Comparison of ENCODE assay signal across 18 mouse cellular contexts in the genomic region with DNA sequence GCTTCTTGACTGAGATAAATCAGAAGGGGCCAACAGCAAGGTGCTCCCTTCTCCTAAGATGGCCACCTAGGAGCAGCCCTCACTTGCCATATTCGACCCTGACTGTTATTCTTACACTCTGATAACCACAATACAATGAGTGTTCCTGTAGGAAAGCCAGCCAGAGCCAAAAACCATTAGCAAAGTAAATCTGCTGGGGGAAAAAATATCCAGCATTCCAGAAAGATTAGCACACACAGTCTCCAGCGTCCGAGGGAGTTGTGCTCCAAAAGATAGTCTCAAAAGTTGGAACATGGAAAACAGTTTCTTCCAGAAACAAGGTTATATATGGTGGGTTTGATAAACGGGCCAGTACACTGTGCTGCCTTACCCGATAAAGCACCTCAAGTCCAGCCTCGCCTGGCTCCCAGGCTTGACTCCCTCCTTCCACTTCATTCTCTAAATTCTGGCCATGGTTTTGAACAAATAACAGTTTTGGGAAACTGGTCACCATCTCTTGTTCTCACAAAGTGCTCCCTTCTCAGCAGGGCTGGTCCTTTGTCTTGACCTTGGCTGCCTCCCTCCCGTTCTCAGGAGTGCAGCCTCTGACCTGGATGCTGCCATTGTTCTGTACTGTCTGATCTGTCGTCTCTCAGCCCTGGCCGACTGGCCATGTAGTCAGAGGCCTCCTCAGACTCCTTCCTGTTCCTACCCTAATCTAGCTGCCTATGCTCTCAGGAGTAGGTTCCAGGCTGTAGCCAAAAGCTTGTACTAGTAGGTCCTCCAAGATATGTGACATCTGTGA. TPM values are rescaled to one million over a fixed set of nuclear protein-coding genes. Genes with fewer than 3 reads are reported as not detected.
DNase-seq lines count a peak whose midpoint lies in the region; ATAC-seq and TF ChIP-seq lines count a peak whose summit lies in the region.
"Had no signal": no experiment of that assay in that cellular context is flagged by ENCODE, and none has a peak within 500 bp of the region (broad histone marks: within the 10 kb centered on the region; RNA-seq: fewer than 3 reads in every experiment).

No protein-coding gene starts in this region.

- 0 out of 2 replicates have a peak overlapping the region, but pooled peaks have one; percentile 3 for H3K27ac ChIP-seq in kidney, embryonic 15.5 days
- H3K27ac ChIP-seq in kidney, adult 2 months (ENCODE audit: insufficient read depth, low read depth, low read length) = no peak overlapping the region
- H3K27ac ChIP-seq in testis, adult 2 months (ENCODE audit: control insufficient read depth, insufficient read depth, low read depth, low read length) = peak overlapping the region; percentile 83
- H3K27ac ChIP-seq in intestine, embryonic 15.5 days = peak overlapping the region; percentile 54; the same call in 1 of the 2 replicates
- H3K27ac ChIP-seq in layer of hippocampus, adult 2 months = no peak overlapping the region
- no peak overlapping the region for H3K27ac ChIP-seq in kidney, embryonic 14.5 days (ENCODE audit: low read depth, low read length)
- H3K27ac ChIP-seq: forebrain, embryonic 15.5 days had no signal

- no peak overlapping the region for H3K4me2 ChIP-seq in kidney, embryonic 15.5 days
- H3K4me2 ChIP-seq in intestine, embryonic 15.5 days (replicated peaks) = no peak overlapping the region
- no peak overlapping the region for H3K4me2 ChIP-seq in kidney, embryonic 14.5 days (replicated peaks; ENCODE audit: low read depth, low read length)
- H3K4me2 ChIP-seq: forebrain, embryonic 15.5 days had no signal

- no peak overlapping the region for H3K9ac ChIP-seq in kidney, embryonic 15.5 days
- H3K9ac ChIP-seq in intestine, embryonic 15.5 days = no peak overlapping the region
- H3K9ac ChIP-seq in kidney, embryonic 14.5 days (ENCODE audit: low read depth, low read length) = no peak overlapping the region
- H3K9ac ChIP-seq: forebrain, embryonic 15.5 days had no signal

- WGBS in kidney, embryonic 15.5 days = 69% methylated on average over 9 of the region's 9 CpGs
- 65% methylated on average over 9 of the region's 9 CpGs for WGBS in kidney, adult 2 months
- 63% methylated on average over 9 of the region's 9 CpGs for WGBS in intestine, embryonic 15.5 days
- 70% methylated on average over 9 of the region's 9 CpGs for WGBS in kidney, embryonic 14.5 days

- H3K27me3 ChIP-seq in kidney, embryonic 15.5 days = no peaks in the 10 kb centered on the region
- H3K27me3 ChIP-seq in kidney, adult 2 months (replicated peaks; ENCODE audit: control insufficient read depth, insufficient read depth, low read length) = no peaks in the 10 kb centered on the region
- no peaks in the 10 kb centered on the region for H3K27me3 ChIP-seq in testis, adult 2 months (ENCODE audit: control insufficient read depth, insufficient read depth, low read length)
- H3K27me3 ChIP-seq in intestine, embryonic 15.5 days (replicated peaks) = no peaks in the 10 kb centered on the region
- no peaks in the 10 kb centered on the region for H3K27me3 ChIP-seq in kidney, embryonic 14.5 days (ENCODE audit: control insufficient read depth, insufficient read depth, low read length)
- H3K27me3 ChIP-seq: forebrain, embryonic 15.5 days had no signal

- TF ChIP-seq CTCF in kidney, adult 2 months (conservative IDR thresholded peaks at IDR 0.05; ENCODE audit: insufficient read depth, insufficient read length, low read depth, low read length) = no peak
- TF ChIP-seq CTCF in testis, adult 2 months (IDR thresholded peaks at IDR 0.05; ENCODE audit: control insufficient read depth, insufficient read depth, insufficient replicate concordance, low read depth, low read length) = no peak
- no peak for TF ChIP-seq CTCF in layer of hippocampus, adult 2 months (conservative IDR thresholded peaks at IDR 0.05)

- no peak for DNase-seq in kidney, adult 2 months
- DNase-seq in testis, postnatal 10 days (ENCODE audit: low spot score) = no peak
- no peak for DNase-seq in layer of hippocampus, adult 2 months (ENCODE audit: low spot score in 2 of 2)
- no peak for DNase-seq in left cerebral cortex, postnatal 25 days (ENCODE audit: low spot score in 2 of 2)
- DNase-seq: B cell, adult 2 months; cerebellum, postnatal 36 days; gastrocnemius, postnatal 14 days; left cerebral cortex, postnatal 4 days; thymus, postnatal 14 days had no signal

- no peak for TF ChIP-seq POLR2A in kidney, adult 2 months (IDR thresholded peaks at IDR 0.05; ENCODE audit: low read depth, low read length)
- TF ChIP-seq POLR2A in testis, adult 2 months (IDR thresholded peaks at IDR 0.05; ENCODE audit: control insufficient read depth, low read depth, low read length) = no peak

- peaks cover 71% of the 10 kb centered on the region for H3K36me3 ChIP-seq in kidney, embryonic 15.5 days
- H3K36me3 ChIP-seq in kidney, adult 2 months (ENCODE audit: control insufficient read depth, insufficient read depth, low read length) = peaks cover 3% of the 10 kb centered on the region; the same call in 1 of the 2 replicates
- no peaks in the 10 kb centered on the region for H3K36me3 ChIP-seq in testis, adult 2 months (ENCODE audit: control insufficient read depth, insufficient read depth, low read length)
- peaks cover 25% of the 10 kb centered on the region for H3K36me3 ChIP-seq in intestine, embryonic 15.5 days
- H3K36me3 ChIP-seq in kidney, embryonic 14.5 days (ENCODE audit: control insufficient read depth, insufficient read depth, low read length) = peaks cover 67% of the 10 kb centered on the region

- ATAC-seq in kidney, embryonic 15.5 days (replicated peaks; ENCODE audit: low FRiP score) = no peak
- ATAC-seq in intestine, embryonic 15.5 days = no peak
- ATAC-seq in kidney, embryonic 14.5 days (ENCODE audit: low FRiP score, low TSS enrichment) = no peak
- ATAC-seq: forebrain, embryonic 15.5 days; hindbrain, embryonic 16.5 days had no signal

- peaks cover 17% of the 10 kb centered on the region for H3K4me1 ChIP-seq in kidney, embryonic 15.5 days
- H3K4me1 ChIP-seq in kidney, adult 2 months (ENCODE audit: control insufficient read depth, insufficient read depth, low read length) = no peaks in the 10 kb centered on the region
- peaks cover 8% of the 10 kb centered on the region for H3K4me1 ChIP-seq in testis, adult 2 months (ENCODE audit: control insufficient read depth, insufficient read depth, low read length)
- H3K4me1 ChIP-seq in intestine, embryonic 15.5 days (replicated peaks) = 0 out of 2 replicates have a peak, but pooled peaks cover 2% of the 10 kb centered on the region
- H3K4me1 ChIP-seq in kidney, embryonic 14.5 days (ENCODE audit: control insufficient read depth, insufficient read depth, low read length) = no peaks in the 10 kb centered on the region

- H3K4me3 ChIP-seq in kidney, embryonic 15.5 days (replicated peaks) = no peak overlapping the region
- no peak overlapping the region for H3K4me3 ChIP-seq in kidney, adult 2 months (ENCODE audit: insufficient read depth, low read depth, low read length)
- no peak overlapping the region for H3K4me3 ChIP-seq in testis, adult 2 months (ENCODE audit: control insufficient read depth, low read depth, low read length)
- H3K4me3 ChIP-seq in intestine, embryonic 15.5 days (replicated peaks) = no peak overlapping the region
- no peak overlapping the region for H3K4me3 ChIP-seq in layer of hippocampus, adult 2 months
- H3K4me3 ChIP-seq in kidney, embryonic 14.5 days (ENCODE audit: low read length) = no peak overlapping the region
- H3K4me3 ChIP-seq: forebrain, embryonic 15.5 days had no signal

- intact Hi-C loops in left cerebral cortex, postnatal 25 days (cut with DNase I) = no loop called here

- no peaks in the 10 kb centered on the region for H3K9me3 ChIP-seq in kidney, embryonic 15.5 days (replicated peaks)
- no peaks in the 10 kb centered on the region for H3K9me3 ChIP-seq in intestine, embryonic 15.5 days
- no peaks in the 10 kb centered on the region for H3K9me3 ChIP-seq in kidney, embryonic 14.5 days (ENCODE audit: control insufficient read depth, low read length)
- H3K9me3 ChIP-seq: forebrain, embryonic 15.5 days had no signal

RNA-seq across cellular contexts. Expression of a gene that starts 10.1 kb away (rescaled TPM):
- 102 and 127 TPM in 2 replicates for polyA plus RNA-seq in kidney, embryonic 15.5 days (2015; fragmentation: Nextera tagmentation; extraction: Ambion mirVana)
- 90.0 and 94.2 TPM in 2 replicates for polyA plus RNA-seq in kidney, adult 2 months (2012; rRNA removed)
- 35.2 and 40.1 TPM in 2 replicates for polyA plus RNA-seq in testis, adult 2 months (2012; rRNA removed)
- polyA plus RNA-seq in intestine, embryonic 15.5 days (2015; fragmentation: Nextera tagmentation; extraction: Ambion mirVana) = 82.7 and 83.4 TPM in 2 replicates
- 10 to 100 TPM; 44.3 to 44.5 TPM for total RNA-seq in layer of hippocampus, adult 2 months (2021)
- 10 to 100 TPM; 51.4 to 53.4 TPM for total RNA-seq in left cerebral cortex, postnatal 25 days (2021)
- polyA plus RNA-seq in kidney, embryonic 14.5 days (2014; fragmentation: Nextera tagmentation; extraction: Ambion mirVana) = 87.0 and 118 TPM in 2 replicates

RNA-seq across cellular contexts. Expression of a gene that starts 13.5 kb away (rescaled TPM):
- 7.5 and 8.5 TPM in 2 replicates for polyA plus RNA-seq in kidney, embryonic 15.5 days (2015; fragmentation: Nextera tagmentation; extraction: Ambion mirVana)
- polyA plus RNA-seq in kidney, adult 2 months (2012; rRNA removed) = 17.0 and 20.0 TPM in 2 replicates
- 0.30 and 0.76 TPM in 2 replicates for polyA plus RNA-seq in testis, adult 2 months (2012; rRNA removed)
- polyA plus RNA-seq in intestine, embryonic 15.5 days (2015; fragmentation: Nextera tagmentation; extraction: Ambion mirVana) = 7.6 TPM in 2 replicates
- total RNA-seq in layer of hippocampus, adult 2 months (2021) = not detected
- total RNA-seq in left cerebral cortex, postnatal 25 days (2021) = under 1 TPM; 0.21 to 0.27 TPM
- 3.1 and 3.3 TPM in 2 replicates for polyA plus RNA-seq in kidney, embryonic 14.5 days (2014; fragmentation: Nextera tagmentation; extraction: Ambion mirVana)
- total RNA-seq: MEL had no signal

RNA-seq across cellular contexts. Expression of a gene that starts 35.1 kb away (rescaled TPM):
- 0.24 and 0.26 TPM in 2 replicates for polyA plus RNA-seq in kidney, embryonic 15.5 days (2015; fragmentation: Nextera tagmentation; extraction: Ambion mirVana)
- polyA plus RNA-seq in kidney, adult 2 months (2012; rRNA removed) = 0.05 TPM in 2 replicates
- polyA plus RNA-seq in testis, adult 2 months (2012; rRNA removed) = 11.9 and 12.0 TPM in 2 replicates
- 0.20 and 0.25 TPM in 2 replicates for polyA plus RNA-seq in intestine, embryonic 15.5 days (2015; fragmentation: Nextera tagmentation; extraction: Ambion mirVana)
- 10 to 100 TPM; 76.1 to 76.4 TPM for total RNA-seq in layer of hippocampus, adult 2 months (2021)
- total RNA-seq in left cerebral cortex, postnatal 25 days (2021) = 100 to 1,000 TPM; 118 to 121 TPM
- polyA plus RNA-seq in kidney, embryonic 14.5 days (2014; fragmentation: Nextera tagmentation; extraction: Ambion mirVana) = 0.05 and 0.11 TPM in 2 replicates
- total RNA-seq: MEL had no signal

RNA-seq across cellular contexts. Expression of a gene that starts 40.5 kb away (rescaled TPM):
- not detected in 2 replicates for polyA plus RNA-seq in kidney, embryonic 15.5 days (2015; fragmentation: Nextera tagmentation; extraction: Ambion mirVana)
- not detected in 2 replicates for polyA plus RNA-seq in kidney, adult 2 months (2012; rRNA removed)
- polyA plus RNA-seq in testis, adult 2 months (2012; rRNA removed) = not detected in 2 replicates
- not detected in 2 replicates for polyA plus RNA-seq in intestine, embryonic 15.5 days (2015; fragmentation: Nextera tagmentation; extraction: Ambion mirVana)
- not detected for total RNA-seq in layer of hippocampus, adult 2 months (2021)
- not detected for total RNA-seq in left cerebral cortex, postnatal 25 days (2021)
- not detected in 2 replicates for polyA plus RNA-seq in kidney, embryonic 14.5 days (2014; fragmentation: Nextera tagmentation; extraction: Ambion mirVana)
- total RNA-seq: left cerebral cortex, postnatal 4 days; MEL had no signal
- polyA plus RNA-seq: embryonic facial prominence, embryonic 14.5 days; forebrain, embryonic 15.5 days; hindbrain, embryonic 16.5 days had no signal

RNA-seq across cellular contexts. Expression of a gene that starts 45.7 kb away (rescaled TPM):
- polyA plus RNA-seq in kidney, embryonic 15.5 days (2015; fragmentation: Nextera tagmentation; extraction: Ambion mirVana) = not detected in 2 replicates
- not detected in 2 replicates for polyA plus RNA-seq in kidney, adult 2 months (2012; rRNA removed)
- not detected in 2 replicates for polyA plus RNA-seq in testis, adult 2 months (2012; rRNA removed)
- not detected in 2 replicates for polyA plus RNA-seq in intestine, embryonic 15.5 days (2015; fragmentation: Nextera tagmentation; extraction: Ambion mirVana)
- not detected for total RNA-seq in layer of hippocampus, adult 2 months (2021)
- total RNA-seq in left cerebral cortex, postnatal 25 days (2021) = not detected
- polyA plus RNA-seq in kidney, embryonic 14.5 days (2014; fragmentation: Nextera tagmentation; extraction: Ambion mirVana) = not detected in 2 replicates
- total RNA-seq: gastrocnemius, postnatal 14 days; MEL had no signal
- polyA plus RNA-seq: embryonic facial prominence, embryonic 14.5 days; forebrain, embryonic 15.5 days; hindbrain, embryonic 16.5 days; large intestine, adult 2 months had no signal

Comparison
In these comparisons a context has a peak if more than half of its experiments do, and no peak if none do; other contexts are left out.
1. H3K27ac ChIP-seq: peak in kidney, embryonic 15.5 days (single experiment), testis, adult 2 months (single experiment) and intestine, embryonic 15.5 days (single experiment); none in kidney, adult 2 months (single experiment), layer of hippocampus, adult 2 months (single experiment) and kidney, embryonic 14.5 days (single experiment).
2. RNA of a gene that starts 35.1 kb away (polyA plus RNA-seq): 11.9 to 12.0 TPM in testis, adult 2 months; 0.24 to 0.26 TPM in kidney, embryonic 15.5 days, 0.20 to 0.25 TPM in intestine, embryonic 15.5 days, 0.05 to 0.11 TPM in kidney, embryonic 14.5 days and 0.05 TPM in kidney, adult 2 months; every median in the first group is over 10 times any median in the second.